Mouse (Mus musculus) kidney, postnatal 14 days (tissue): Measurements from ENCODE around the gene Oscp1.

ENCODE experiments used
- DNase-seq: peaks from one replicate; pipeline ENCODE4 v3.0.0; 2022; ENCODE audit warnings: mixed read lengths

Oscp1 gene

GRCm38 (mm10) chr4:126058134-126058996, at the start of gene Oscp1:
Gene Oscp1, plus strand, starts transcription at chr4:126058565.
- DNase-seq, result peak; percentile 94

DNA sequence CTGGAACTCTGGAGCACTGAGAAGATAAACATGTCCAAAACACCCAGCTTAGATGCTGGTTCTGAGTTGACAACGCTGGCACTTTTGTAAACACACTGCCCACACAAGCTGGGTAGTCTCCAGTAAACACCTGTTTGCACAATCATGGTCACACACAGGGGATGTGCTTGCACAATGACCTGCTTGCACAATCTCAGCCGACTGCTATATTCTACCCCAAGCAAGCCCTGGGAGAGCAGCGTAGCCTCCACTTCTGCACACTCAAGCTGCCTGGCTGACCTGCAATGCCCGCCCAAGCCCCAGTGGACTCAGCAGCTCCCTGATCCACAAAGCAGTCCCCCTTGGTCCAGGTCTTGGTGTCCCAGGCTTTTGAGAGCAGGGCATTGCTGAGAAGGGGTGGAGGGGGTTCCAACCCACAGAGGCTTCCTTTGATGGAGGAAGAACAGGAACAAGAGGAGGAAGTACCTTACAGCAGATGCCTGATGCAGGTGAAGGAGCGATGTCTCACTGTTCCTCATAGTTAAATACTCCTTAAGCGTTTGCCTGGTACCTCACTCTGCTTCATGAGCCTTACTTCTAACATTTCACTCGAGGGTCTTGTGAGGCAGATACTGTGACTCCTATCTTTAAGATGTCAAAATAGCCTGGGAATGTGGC, 40.6 kb upstream of the Oscp1 start:
- DNase-seq, result no peak

- DNase-seq, result no peak
Measured at GRCm38 (mm10) chr4:126018966-126019538, 39.3 kb upstream of the Oscp1 start.

GRCm38 (mm10) chr4:126024303-126024900, 34.0 kb upstream of the Oscp1 start, which contains the start of gene Csf3r:
Gene Csf3r, plus strand, starts transcription at chr4:126024550.
- peak; percentile 3 for DNase-seq

DNA sequence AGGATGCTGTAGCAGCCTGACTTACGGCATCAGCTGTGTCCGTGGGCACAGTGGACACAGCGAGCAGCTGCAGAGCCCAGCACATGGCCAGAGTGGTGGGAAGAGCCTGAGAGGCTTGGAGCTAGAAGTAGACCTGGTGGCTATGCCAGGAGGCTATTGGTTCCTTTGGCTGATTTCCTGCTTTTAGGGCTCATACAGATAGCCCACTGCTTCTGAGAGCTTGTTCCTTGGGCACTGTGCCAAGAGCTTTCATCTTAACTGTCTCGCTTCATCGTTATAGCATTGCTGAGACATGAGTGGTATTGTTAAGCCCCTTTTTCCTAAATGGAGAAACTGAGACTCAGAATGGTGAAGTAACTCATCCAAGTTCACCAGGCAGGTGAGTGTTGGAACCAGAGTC, 32.6 kb upstream of the Oscp1 start:
- no peak for DNase-seq

GRCm38 (mm10) chr4:126027980-126028379, 30.4 kb upstream of the Oscp1 start:
- no peak for DNase-seq

- no peak for DNase-seq
Measured at GRCm38 (mm10) chr4:126029042-126029441, 29.3 kb upstream of the Oscp1 start.

GRCm38 (mm10) chr4:126030705-126031104, 27.7 kb upstream of the Oscp1 start:
- DNase-seq, result no peak

DNA sequence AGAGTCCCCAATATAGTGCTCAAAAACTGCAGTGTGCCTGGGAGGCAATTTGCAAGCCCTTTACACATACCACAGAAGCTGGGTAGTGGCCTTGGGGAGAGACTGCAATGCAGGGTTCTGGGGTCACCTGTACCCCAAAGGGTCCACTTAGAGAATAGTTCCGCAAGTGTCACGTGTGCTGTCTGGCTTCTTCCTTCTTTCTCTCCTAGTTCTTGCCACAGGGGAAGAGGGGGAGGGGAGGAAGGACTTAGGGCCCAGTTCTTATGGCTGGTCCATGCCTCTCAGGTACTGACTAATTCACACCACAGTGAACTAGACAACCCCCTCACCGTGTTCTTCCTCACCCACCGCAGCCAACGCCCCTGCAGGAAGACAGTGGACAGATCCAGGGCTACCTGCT, 23.0 kb upstream of the Oscp1 start:
- DNase-seq, result no peak

DNA sequence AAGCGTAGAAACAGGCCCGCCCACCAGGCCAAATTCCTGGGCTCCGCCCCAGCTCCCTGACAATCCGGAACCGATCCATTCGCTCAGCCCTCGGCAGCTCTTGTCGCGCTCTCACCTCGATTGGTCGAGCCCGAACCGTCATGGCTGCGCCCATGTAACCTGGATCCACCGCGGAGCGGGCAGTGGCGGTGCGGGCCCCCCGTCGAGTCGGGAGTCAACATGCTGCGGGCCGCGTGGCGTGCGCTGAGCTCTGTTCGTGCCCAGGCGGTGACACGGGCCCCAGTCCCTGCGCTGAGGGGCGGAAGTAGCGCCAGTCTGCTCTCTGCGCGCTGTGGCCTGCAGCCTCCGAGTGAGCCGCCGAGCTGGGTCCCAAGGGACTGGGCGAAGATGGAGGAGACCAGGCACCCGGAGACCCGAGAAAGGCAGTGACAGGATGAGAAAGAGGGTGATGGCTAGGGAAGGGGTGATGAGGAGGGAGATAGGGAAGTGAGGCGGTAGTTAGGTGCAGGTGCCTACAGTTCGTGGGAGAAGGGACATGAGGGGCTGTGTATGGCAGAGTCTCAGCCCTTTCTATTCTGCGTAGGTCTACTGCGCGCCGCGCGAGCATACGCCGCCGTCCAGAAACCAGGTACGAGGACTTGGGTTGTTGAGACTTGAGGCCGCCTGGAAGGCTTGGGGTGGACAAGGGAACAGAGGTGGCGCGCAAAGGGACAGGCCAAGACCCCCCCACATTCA, 11.3 kb upstream of the Oscp1 start, which contains the start of gene Mrps15:
Mrps15 (plus strand) TSS at position 75 of the 735 bp plus-strand sequence.
- peak; percentile 91 for DNase-seq

GRCm38 (mm10) chr4:126051617-126052016, 6.7 kb upstream of the Oscp1 start:
- no peak for DNase-seq

GRCm38 (mm10) chr4:126057207-126058133, 895 bp upstream of the Oscp1 start:
- no peak for DNase-seq

GRCm38 (mm10) chr4:126058997-126059362, 615 bp downstream of the Oscp1 start:
- no peak for DNase-seq

DNA sequence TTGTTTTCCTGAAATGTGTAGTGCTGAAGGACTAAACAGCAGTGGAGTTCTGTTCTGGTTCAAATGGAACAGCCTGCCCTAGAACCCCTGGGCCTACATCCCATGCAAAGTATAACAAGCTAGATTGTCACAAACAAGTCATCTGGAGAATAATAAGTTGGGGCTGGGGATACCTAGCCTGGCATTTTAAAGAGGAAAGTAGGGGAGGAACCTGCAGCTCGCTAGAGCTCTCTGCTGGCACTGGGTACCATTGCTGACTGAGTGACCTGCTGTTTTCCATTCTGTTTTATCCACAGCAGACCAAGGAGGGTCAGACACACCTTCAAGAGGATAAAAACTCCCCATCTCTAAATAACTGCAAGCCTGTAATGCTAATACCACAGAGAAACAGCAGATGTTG, 4.5 kb downstream of the Oscp1 start:
- DNase-seq, result peak; percentile 22

DNA sequence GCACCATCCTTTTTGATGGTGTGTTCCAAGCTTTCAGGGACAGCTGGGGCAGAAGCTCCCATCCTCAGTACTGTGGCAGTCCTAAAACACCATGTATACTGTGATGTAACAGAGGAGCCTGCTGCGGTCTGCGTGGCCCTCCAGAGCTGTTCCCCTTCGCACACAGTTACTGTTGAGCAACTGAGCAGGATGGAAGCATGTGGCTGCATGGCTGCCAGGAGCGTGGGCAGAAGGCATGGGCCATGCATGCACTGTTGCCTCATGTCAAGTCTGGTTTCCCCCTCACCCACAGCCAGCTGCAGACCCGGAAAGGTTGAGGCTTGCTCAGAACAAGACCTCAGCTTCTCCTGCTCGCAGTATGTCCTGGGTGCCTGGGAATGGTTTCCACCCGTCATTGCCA, 6.9 kb downstream of the Oscp1 start:
- no peak for DNase-seq

GRCm38 (mm10) chr4:126067401-126068077, 9.2 kb downstream of the Oscp1 start:
- no peak for DNase-seq

DNA sequence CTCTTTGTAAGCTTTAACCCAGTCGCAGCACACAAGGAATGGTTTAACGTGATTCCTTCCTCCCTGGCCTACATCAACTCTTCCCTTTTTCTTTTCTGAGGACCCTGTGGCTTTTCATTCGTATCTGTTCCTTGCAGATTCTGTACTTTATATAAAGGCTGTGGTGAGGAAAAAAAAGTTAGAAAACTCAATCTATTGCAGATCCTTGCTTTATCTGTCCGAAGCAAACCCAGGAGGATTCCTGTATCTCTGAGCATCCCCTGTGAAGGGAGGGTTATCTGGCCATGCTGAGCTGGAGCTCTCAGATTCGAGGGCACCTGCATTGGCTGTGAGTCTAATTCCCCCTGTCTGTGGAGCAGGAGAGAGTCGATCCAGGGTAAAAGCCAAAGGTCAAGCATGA, 10.5 kb downstream of the Oscp1 start:
- DNase-seq, result no peak

- no peak for DNase-seq
Measured at GRCm38 (mm10) chr4:126077833-126078232, 19.5 kb downstream of the Oscp1 start.

- no peak for DNase-seq
Measured at GRCm38 (mm10) chr4:126079266-126079665, 20.9 kb downstream of the Oscp1 start.

DNA sequence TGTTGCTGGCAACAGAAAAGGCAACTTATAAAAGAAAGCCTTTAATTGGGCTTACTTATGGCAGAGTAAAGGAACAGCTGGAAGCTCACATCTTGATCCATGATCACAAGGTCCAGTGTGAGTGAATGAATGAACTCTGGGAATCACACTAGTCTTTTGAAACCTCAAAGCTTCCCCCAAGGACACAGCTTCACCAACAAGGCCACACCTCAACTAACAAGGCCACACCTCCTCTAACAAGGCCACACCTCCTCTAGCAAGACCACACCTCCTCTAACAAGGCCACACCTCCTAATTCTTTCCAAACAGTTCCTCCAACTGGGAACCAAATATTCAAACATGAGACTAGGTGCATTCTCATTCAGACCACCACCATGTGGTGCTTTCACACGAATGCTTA, 23.2 kb downstream of the Oscp1 start:
- DNase-seq, result no peak

GRCm38 (mm10) chr4:126083021-126083420, 24.7 kb downstream of the Oscp1 start:
- no peak for DNase-seq
